Mouse (Mus musculus) embryo, embryonic 11.5 days (tissue): ENCODE measurements around the gene Ankrd61.

Experiments used
- DNase-seq: peaks from one replicate; pipeline ENCODE4 v3.0.0-alpha.2; 2012; ENCODE audit warnings: low read depth, low spot score

The Ankrd61 gene

GRCm38 (mm10) chr5:143897635-143898330, at the start of gene Ankrd61:
Ankrd61 (minus strand) TSS chr5:143897685.
- DNase-seq: no peak

- no peak for DNase-seq
Observed at GRCm38 (mm10) chr5:143943231-143944125, 46.0 kb upstream of the Ankrd61 start.

GRCm38 (mm10) chr5:143941588-143941987, 44.1 kb upstream of the Ankrd61 start:
- DNase-seq: no peak

- no peak for DNase-seq
Observed at GRCm38 (mm10) chr5:143936156-143936555, 38.7 kb upstream of the Ankrd61 start.

- no peak for DNase-seq
Observed at GRCm38 (mm10) chr5:143933875-143934274, 36.4 kb upstream of the Ankrd61 start.

- no peak for DNase-seq
Observed at GRCm38 (mm10) chr5:143933414-143933813, 35.9 kb upstream of the Ankrd61 start.

DNA sequence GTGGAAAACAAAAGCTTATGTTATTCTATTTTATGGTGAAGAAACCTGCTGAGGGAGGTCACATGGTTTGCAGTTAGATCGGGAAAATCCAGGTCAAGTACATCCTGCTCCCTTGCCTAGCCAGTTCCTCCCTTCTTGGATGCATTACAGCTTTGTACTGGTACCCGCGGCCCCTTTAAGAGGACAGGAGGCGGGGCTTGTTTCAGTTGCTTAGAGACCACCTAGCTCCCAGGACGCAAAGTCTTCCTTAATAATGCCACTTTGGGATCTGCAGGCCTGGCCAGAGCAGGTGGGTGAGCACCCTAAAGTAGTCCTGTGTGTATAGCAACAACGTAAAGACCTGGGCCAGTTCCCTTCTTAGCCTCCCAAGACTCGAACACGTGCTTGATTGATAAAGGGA, 35.3 kb upstream of the Ankrd61 start, which contains the start of gene Rsph10b:
Gene Rsph10b (plus strand): TSS at position 205 of the 400 bp plus-strand sequence.
- no peak for DNase-seq

- no peak for DNase-seq
Observed at GRCm38 (mm10) chr5:143931863-143932580, 34.5 kb upstream of the Ankrd61 start.

GRCm38 (mm10) chr5:143930656-143931055, 33.2 kb upstream of the Ankrd61 start:
- DNase-seq: no peak

DNA sequence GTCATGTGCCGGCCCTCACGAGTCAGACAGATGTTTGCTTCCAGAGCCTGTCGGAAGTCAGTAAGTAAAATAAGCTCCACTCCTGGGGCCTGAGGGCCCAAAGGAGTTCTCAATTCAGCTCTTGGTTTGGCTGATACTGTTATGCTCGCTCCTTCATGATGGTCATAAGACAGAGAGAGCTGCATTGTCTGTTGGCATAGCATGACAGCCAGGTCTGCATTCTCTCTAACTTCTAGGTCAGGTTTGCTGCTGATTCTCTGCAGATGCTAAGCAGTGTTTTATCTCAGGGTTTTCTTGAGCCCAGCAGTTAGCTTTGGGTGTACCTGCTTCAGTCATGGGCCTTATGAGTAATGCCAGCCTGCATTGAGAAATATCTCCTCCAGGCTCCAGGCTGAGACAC, 31.8 kb upstream of the Ankrd61 start:
- no peak for DNase-seq

- no peak for DNase-seq
Observed at GRCm38 (mm10) chr5:143927875-143928274, 30.4 kb upstream of the Ankrd61 start, which contains the start of gene Gm42421. Gm42421 (plus strand) TSS chr5:143928175.

- no peak for DNase-seq
Observed at GRCm38 (mm10) chr5:143924781-143925452, 27.4 kb upstream of the Ankrd61 start.

GRCm38 (mm10) chr5:143918120-143918519, 20.6 kb upstream of the Ankrd61 start:
- DNase-seq: no peak

DNA sequence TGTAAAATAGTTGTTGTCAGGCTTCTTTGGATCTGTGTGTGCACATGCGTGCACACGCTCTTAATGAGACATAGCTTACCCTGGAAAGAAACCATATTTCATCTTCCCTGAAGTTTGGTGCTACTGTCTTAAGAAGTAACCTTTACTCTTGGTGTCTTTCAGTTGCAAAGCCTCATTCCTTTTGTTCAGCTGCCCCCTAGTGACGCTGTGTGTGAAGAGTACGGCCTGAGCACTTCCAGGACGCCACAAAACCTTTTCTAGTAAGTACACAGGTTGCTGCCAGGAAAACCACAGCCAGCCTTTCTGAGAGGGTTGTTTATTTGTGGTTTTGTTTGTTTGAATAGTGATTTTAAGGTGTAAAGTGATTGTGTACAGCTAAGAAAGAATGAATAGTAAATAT, 19.9 kb upstream of the Ankrd61 start:
- peak; percentile 26 for DNase-seq

DNA sequence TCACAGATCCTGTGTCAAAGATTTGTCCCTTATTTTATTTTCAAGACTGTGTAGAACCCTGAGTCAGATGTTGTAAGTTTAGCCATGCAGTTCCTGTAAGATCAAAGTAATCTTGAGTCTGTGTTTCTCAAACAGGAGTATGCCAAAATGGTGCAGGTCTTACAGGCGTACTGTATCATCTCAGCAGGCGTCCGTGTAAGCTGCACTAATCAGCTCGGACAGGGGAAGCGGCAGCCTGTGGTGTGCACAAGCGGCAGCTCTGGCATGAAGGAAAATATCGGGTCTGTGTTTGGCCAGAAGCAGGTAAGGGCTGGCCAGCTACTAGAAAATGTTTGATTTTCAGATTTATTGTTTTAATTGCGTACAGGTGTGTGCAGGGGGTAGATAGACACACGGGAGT, 18.7 kb upstream of the Ankrd61 start:
- no peak for DNase-seq

GRCm38 (mm10) chr5:143909417-143910400, 12.2 kb upstream of the Ankrd61 start, which contains the start of the genes Aimp2 and Pms2:
Aimp2 (minus strand) TSS chr5:143909847.
Pms2 (plus strand) TSS chr5:143909964.
- peak; percentile 96 for DNase-seq

GRCm38 (mm10) chr5:143908926-143909325, 11.4 kb upstream of the Ankrd61 start:
- no peak for DNase-seq

DNA sequence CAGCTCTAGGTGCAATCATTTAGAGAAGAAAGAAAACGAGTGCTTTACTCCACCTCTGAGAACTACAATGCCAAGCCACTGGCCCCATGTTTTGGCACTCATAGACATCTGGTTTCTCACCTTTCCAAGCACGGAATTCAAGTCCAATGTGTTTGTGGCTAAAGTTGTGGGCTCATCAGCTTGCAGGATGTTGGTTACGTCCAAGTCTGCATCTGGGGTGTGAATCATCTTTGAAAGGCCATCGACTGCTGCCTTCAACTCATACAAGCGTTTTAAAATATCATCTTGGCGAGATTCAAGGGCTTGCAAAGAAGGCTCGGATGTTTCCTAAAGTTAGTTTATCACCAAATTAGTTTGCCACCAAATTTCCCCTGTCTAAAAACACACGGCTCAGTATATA, 8.9 kb upstream of the Ankrd61 start:
- DNase-seq: no peak

DNA sequence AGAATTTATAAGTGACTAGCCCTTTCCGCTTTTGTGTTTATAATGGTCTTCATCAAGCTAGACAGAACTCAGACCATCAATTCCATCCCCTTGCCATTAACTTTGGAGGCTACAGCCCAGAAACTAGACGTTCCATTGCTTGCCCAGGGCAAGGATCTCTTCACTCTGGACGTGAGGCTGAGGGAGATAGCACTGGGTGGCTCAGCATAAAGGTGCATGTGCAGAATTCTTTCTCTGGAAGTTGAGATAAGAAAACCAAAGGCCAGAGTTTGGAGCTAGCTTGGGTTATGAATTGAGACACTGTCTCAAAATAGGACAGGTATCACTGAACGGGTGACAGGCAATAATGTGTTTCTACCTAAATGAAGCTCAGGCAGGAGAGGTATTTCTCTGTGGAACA, 6.3 kb upstream of the Ankrd61 start:
- no peak for DNase-seq

GRCm38 (mm10) chr5:143902111-143902510, 4.6 kb upstream of the Ankrd61 start:
- DNase-seq: no peak
